Mouse (Mus musculus): ENCODE measurements around the gene Ppm1a. TPM values are rescaled to one million over a fixed set of nuclear protein-coding genes. Genes with fewer than 3 reads are reported as not detected.

The Ppm1a gene
- polyA plus RNA-seq, 1 experiment = 184 TPM

DNA sequence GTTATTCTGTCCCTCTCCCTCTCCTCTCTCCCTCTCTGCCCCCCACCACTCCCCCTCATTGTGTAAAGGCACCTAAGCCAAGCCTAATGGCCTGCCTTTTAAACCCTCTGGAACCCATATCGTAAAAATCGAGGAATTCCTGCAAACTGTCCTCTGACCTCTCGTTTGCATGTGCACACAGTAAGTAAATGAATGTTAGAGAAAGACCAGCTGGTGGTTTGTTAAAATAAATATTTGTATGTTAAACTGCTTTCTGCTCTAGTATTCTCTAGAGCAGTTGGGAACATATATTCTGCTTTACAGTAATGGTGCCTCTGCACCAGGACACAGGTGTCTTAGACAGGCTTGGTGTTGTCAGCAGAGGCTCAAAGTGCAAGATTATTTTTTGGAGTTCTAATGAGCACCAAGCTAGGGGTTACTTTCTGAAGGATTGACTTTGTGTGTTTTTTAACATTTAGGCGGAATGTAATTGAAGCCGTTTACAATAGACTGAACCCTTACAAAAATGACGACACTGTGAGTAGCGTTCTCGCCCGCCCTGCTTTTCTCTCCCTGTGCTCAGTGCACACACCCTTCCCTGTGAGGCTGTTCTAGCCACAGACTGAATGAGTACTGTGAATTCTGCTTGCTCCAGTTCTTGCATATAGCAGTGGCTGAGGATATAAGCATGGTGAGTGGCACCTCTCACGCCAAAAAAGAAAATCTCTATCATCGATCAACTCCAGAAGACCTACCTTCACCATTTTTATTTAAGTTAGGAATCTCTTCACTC lies 35.3 kb downstream of the Ppm1a start:
- 93% methylated on average over 11 of the region's 11 CpGs for WGBS
- Histone ChIP-seq H3K4me3 (replicated peaks; ENCODE audit: insufficient read depth, low read depth, low read length) (no peak overlapping the region), H3K4me1 (ENCODE audit: control insufficient read depth, insufficient read depth, low read length) (no peaks in the 10 kb centered on the region; the same call in 1 of the 2 replicates), H3K27ac (ENCODE audit: insufficient read depth, low read length) (no peak overlapping the region), H3K27me3 (ENCODE audit: control insufficient read depth, insufficient read depth, low read length) (no peaks in the 10 kb centered on the region)
- TF ChIP-seq CTCF (IDR thresholded peaks at IDR 0.05; ENCODE audit: borderline replicate concordance, insufficient read depth, low read depth, low read length) (no peak), POLR2A (IDR thresholded peaks at IDR 0.05; ENCODE audit: borderline replicate concordance, insufficient read depth, low read length) (no peak)
- DNase-seq = no peak

DNA sequence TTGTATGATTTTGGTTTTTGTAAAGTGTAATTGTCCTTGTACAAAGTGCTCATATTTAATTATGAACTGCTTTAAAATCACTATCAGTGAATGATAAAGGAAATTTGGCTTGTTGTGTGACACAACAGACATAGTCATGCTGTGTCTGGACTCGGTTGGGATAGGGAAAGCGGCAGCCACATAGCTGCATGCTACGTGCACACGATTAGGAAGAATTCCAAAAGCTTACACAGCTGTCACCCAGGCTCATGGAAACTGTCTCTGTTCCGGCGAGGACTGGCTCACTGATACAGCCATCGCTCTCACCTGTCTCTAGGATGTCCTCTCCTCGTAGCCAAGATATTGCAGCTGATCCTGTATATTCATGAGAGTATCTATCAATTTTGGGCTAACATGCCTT lies 36.7 kb downstream of the Ppm1a start:
- no peak for TF ChIP-seq CTCF (IDR thresholded peaks at IDR 0.05; ENCODE audit: borderline replicate concordance, insufficient read depth, low read depth, low read length)
- no peak for TF ChIP-seq POLR2A (IDR thresholded peaks at IDR 0.05; ENCODE audit: borderline replicate concordance, insufficient read depth, low read length)
- DNase-seq = no peak
- Histone ChIP-seq H3K4me1 (ENCODE audit: control insufficient read depth, insufficient read depth, low read length) (no peaks in the 10 kb centered on the region), H3K27ac (ENCODE audit: insufficient read depth, low read length) (no peak overlapping the region), H3K27me3 (ENCODE audit: control insufficient read depth, insufficient read depth, low read length) (no peaks in the 10 kb centered on the region), H3K4me3 (replicated peaks; ENCODE audit: insufficient read depth, low read depth, low read length) (no peak overlapping the region)
- WGBS = 23% methylated on average over 8 of the region's 8 CpGs

DNA sequence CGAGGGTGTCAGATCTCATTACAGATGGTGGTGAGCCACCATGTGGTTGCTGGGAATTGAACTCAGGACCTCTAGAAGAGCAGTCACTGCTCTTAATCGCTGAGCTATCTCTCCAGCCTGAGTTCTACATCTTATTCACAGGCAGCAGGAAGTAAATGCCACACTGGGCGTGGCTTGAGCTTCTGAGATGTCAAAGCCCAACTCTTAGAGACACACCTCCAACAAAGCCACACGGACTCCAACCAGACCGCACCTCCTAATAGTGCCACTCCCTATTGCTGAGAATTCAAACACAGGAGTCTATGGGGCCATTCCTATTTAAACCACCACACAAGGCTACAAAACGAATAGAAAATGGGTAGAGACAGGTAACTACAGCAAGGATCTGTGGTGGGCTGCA lies 52.5 kb downstream of the Ppm1a start:
- no peaks in the 10 kb centered on the region for H3K4me1 ChIP-seq (ENCODE audit: control insufficient read depth, insufficient read depth, low read length)
- no peak overlapping the region for H3K4me3 ChIP-seq (replicated peaks; ENCODE audit: insufficient read depth, low read depth, low read length)
- H3K27me3 ChIP-seq (ENCODE audit: control insufficient read depth, insufficient read depth, low read length) = no peaks in the 10 kb centered on the region
- no peak overlapping the region for H3K27ac ChIP-seq (ENCODE audit: insufficient read depth, low read length)
- TF ChIP-seq CTCF (IDR thresholded peaks at IDR 0.05; ENCODE audit: borderline replicate concordance, insufficient read depth, low read depth, low read length) (no peak), POLR2A (IDR thresholded peaks at IDR 0.05; ENCODE audit: borderline replicate concordance, insufficient read depth, low read length) (no peak)
- no peak for DNase-seq
- 85% methylated on average over 6 of the region's 6 CpGs for WGBS

DNA sequence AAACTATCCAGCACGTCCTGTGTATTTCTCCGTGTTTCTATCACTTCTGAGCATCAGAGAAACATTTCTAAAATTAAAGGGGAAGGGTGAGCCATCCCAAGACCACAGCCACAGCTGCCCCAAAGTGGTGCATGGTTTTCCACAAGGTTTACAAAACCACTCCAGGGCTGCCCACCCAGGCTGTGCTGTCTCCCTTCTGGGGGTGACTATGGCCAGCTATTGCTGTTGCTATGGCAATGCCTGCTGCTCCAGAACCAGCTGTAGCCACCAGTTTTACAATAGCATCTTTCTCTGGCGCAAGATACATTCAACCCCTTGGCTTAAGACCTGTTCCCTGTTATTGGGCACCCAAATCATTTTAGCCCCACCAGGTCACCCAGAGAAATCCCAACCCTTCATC lies 54.3 kb downstream of the Ppm1a start:
- WGBS = 70% methylated on average over 3 of the region's 3 CpGs
- no peaks in the 10 kb centered on the region for H3K4me1 ChIP-seq (ENCODE audit: control insufficient read depth, insufficient read depth, low read length)
- H3K27ac ChIP-seq (ENCODE audit: insufficient read depth, low read length) = no peak overlapping the region
- no peaks in the 10 kb centered on the region for H3K27me3 ChIP-seq (ENCODE audit: control insufficient read depth, insufficient read depth, low read length)
- no peak for DNase-seq
- TF ChIP-seq CTCF (IDR thresholded peaks at IDR 0.05; ENCODE audit: borderline replicate concordance, insufficient read depth, low read depth, low read length) (no peak), POLR2A (IDR thresholded peaks at IDR 0.05; ENCODE audit: borderline replicate concordance, insufficient read depth, low read length) (no peak)
- H3K4me3 ChIP-seq (replicated peaks; ENCODE audit: insufficient read depth, low read depth, low read length) = no peak overlapping the region

DNA sequence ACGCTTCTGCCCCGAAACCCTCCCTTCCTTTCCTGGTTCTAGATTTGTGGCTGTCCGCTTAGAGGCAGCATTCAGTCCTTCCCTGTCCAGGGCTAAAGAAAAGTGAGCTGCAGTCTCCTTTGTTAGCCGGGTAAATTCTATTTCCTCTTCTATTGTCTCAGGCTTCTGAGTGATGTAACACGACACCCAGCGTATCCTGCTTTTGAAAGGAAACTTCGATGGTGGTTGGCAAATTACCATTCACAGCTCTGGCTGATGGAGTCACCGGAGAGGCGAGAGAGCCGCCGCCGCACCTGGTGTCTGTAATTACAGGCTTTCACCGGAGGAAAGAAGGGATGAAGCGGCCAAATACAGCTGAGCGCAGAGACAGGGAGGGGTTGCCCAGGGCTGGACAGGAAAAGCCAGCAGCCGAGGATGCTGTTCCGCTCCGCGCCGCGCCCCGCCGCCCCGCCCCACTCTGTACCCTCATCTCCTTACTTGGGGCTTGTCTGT lies 63.7 kb downstream of the Ppm1a start:
- TF ChIP-seq CTCF (IDR thresholded peaks at IDR 0.05; ENCODE audit: borderline replicate concordance, insufficient read depth, low read depth, low read length) = no peak
- TF ChIP-seq POLR2A (IDR thresholded peaks at IDR 0.05; ENCODE audit: borderline replicate concordance, insufficient read depth, low read length) = no peak
- WGBS = 3% methylated on average over 24 of the region's 24 CpGs
- DNase-seq = peak; percentile 17 to 24
- H3K4me3 ChIP-seq (replicated peaks; ENCODE audit: insufficient read depth, low read depth, low read length) = peak overlapping the region; percentile 40
- no peaks in the 10 kb centered on the region; the same call in 1 of the 2 replicates for H3K27me3 ChIP-seq (ENCODE audit: control insufficient read depth, insufficient read depth, low read length)
- no peaks in the 10 kb centered on the region for H3K4me1 ChIP-seq (ENCODE audit: control insufficient read depth, insufficient read depth, low read length)
- no peak overlapping the region for H3K27ac ChIP-seq (ENCODE audit: insufficient read depth, low read length)

DNA sequence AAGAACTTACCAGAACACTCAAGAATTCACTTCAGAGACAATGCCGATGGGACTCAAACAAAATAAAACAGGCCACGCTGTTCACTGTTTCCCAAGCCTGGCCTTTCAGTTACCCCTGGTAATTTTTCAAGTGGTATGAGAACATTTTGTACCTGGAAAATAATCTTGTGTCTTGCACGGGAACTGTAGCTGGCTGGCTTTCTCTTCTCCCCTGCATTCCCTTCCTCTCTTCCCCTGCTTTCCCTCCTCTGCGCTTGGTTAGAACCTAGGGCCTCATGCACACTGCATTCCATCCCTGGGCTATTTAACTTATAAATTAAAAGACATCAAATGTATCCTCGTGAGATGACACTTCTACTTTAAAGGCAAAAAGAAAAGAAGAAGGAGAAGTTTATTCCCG lies 64.3 kb downstream of the Ppm1a start:
- DNase-seq = no peak
- TF ChIP-seq POLR2A (IDR thresholded peaks at IDR 0.05; ENCODE audit: borderline replicate concordance, insufficient read depth, low read length) (no peak), CTCF (IDR thresholded peaks at IDR 0.05; ENCODE audit: borderline replicate concordance, insufficient read depth, low read depth, low read length) (no peak)
- Histone ChIP-seq H3K4me1 (ENCODE audit: control insufficient read depth, insufficient read depth, low read length) (no peaks in the 10 kb centered on the region), H3K27me3 (ENCODE audit: control insufficient read depth, insufficient read depth, low read length) (no peaks in the 10 kb centered on the region; the same call in 1 of the 2 replicates), H3K27ac (ENCODE audit: insufficient read depth, low read length) (no peak overlapping the region), H3K4me3 (replicated peaks; ENCODE audit: insufficient read depth, low read depth, low read length) (no peak overlapping the region)
- 61% methylated on average over 6 of the region's 6 CpGs for WGBS

DNA sequence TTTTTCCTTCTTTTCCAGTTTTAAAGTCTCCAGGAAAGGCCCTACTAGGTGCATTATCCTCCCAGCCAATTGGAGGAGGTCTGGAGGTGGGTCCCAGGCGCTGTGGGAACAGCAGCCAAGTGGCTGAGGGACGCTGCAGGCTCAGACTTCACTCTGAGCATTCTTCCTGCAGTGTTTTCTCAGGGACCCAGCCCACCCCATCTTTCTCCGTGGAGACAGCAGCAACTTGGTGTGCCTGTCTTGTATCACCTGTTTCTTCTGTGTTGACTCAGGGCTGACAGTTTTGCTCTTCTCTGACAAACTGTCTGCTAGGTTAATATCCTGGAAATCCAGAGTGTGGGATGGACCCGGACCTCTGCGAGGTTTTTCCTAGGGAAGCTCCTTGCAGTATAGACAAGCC lies 68.4 kb downstream of the Ppm1a start:
- H3K4me3 ChIP-seq (replicated peaks; ENCODE audit: insufficient read depth, low read depth, low read length) = no peak overlapping the region
- DNase-seq = no peak
- no peaks in the 10 kb centered on the region for H3K4me1 ChIP-seq (ENCODE audit: control insufficient read depth, insufficient read depth, low read length)
- H3K27ac ChIP-seq (ENCODE audit: insufficient read depth, low read length) = no peak overlapping the region
- no peaks in the 10 kb centered on the region for H3K27me3 ChIP-seq (ENCODE audit: control insufficient read depth, insufficient read depth, low read length)
- TF ChIP-seq CTCF (IDR thresholded peaks at IDR 0.05; ENCODE audit: borderline replicate concordance, insufficient read depth, low read depth, low read length) (no peak), POLR2A (IDR thresholded peaks at IDR 0.05; ENCODE audit: borderline replicate concordance, insufficient read depth, low read length) (no peak)
- WGBS = 48% methylated on average over 5 of the region's 5 CpGs
